Mouse (Mus musculus): ENCODE results near the gene Klhl5. TPM values are rescaled to one million over a fixed set of nuclear protein-coding genes. Genes with fewer than 3 reads are reported as not detected.

Gene Klhl5
- total RNA-seq, 2 experiments from 2014 or later = 13.9 to 14.3 TPM

GRCm38 (mm10) chr5:65136159-65136558, 28.8 kb downstream of the Klhl5 start:
- no peak for DNase-seq (ENCODE audit: low spot score)
- intact Hi-C loops (cut with DNase I) = no loop called here

- intact Hi-C loops (cut with DNase I) = no loop called here
- no peak for DNase-seq (ENCODE audit: low spot score)
Measured at GRCm38 (mm10) chr5:65137073-65137472, 29.7 kb downstream of the Klhl5 start.

GRCm38 (mm10) chr5:65141242-65141641, 33.9 kb downstream of the Klhl5 start:
- intact Hi-C loops (cut with DNase I) = loop anchor here (5.0 kb wide), 1 partner anchor 64 kb away; no protein-coding TSS in a partner anchor
- DNase-seq (ENCODE audit: low spot score) = no peak

GRCm38 (mm10) chr5:65142247-65142646, 34.9 kb downstream of the Klhl5 start:
- intact Hi-C loops (cut with DNase I) = loop anchor here (5.0 kb wide), 1 partner anchor 65 kb away; no protein-coding TSS in a partner anchor
- DNase-seq (ENCODE audit: low spot score) = no peak

- DNase-seq (ENCODE audit: low spot score) = no peak
- intact Hi-C loops (cut with DNase I) = no loop called here
Measured at GRCm38 (mm10) chr5:65145499-65146101, 38.3 kb downstream of the Klhl5 start.

- intact Hi-C loops (cut with DNase I) = no loop called here
- DNase-seq (ENCODE audit: low spot score) = no peak
Measured at GRCm38 (mm10) chr5:65146749-65147148, 39.4 kb downstream of the Klhl5 start.

- intact Hi-C loops (cut with DNase I) = no loop called here
- DNase-seq (ENCODE audit: low spot score) = no peak
Measured at GRCm38 (mm10) chr5:65149706-65150105, 42.4 kb downstream of the Klhl5 start.

- no peak for DNase-seq (ENCODE audit: low spot score)
Measured at GRCm38 (mm10) chr5:65150376-65150955, 43.1 kb downstream of the Klhl5 start.

GRCm38 (mm10) chr5:65151276-65151675, 43.9 kb downstream of the Klhl5 start:
- DNase-seq (ENCODE audit: low spot score) = no peak
- intact Hi-C loops (cut with DNase I) = no loop called here

More at GRCm38 (mm10) chr5:65150376-65150955, 43.1 kb downstream of the Klhl5 start:
- intact Hi-C loops (cut with DNase I) = no loop called here

- intact Hi-C loops (cut with DNase I) = no loop called here
- no peak for DNase-seq (ENCODE audit: low spot score)
Measured at GRCm38 (mm10) chr5:65151767-65152166, 44.4 kb downstream of the Klhl5 start.

GRCm38 (mm10) chr5:65154287-65154686, 46.9 kb downstream of the Klhl5 start:
- DNase-seq (ENCODE audit: low spot score) = no peak
- intact Hi-C loops (cut with DNase I) = no loop called here

- no peak for DNase-seq (ENCODE audit: low spot score)
- intact Hi-C loops (cut with DNase I) = loop anchor here (5.0 kb wide), 3 partner anchors 50 to 155 kb away; partner anchors contain the start of gene Klhl5
Measured at GRCm38 (mm10) chr5:65156853-65157252, 49.5 kb downstream of the Klhl5 start.

- DNase-seq (ENCODE audit: low spot score) = peak; percentile 74
- intact Hi-C loops (cut with DNase I) = loop anchor here (5.0 kb wide), 3 partner anchors 50 to 155 kb away; partner anchors contain the start of gene Klhl5
Measured at GRCm38 (mm10) chr5:65157412-65158381, 50.4 kb downstream of the Klhl5 start.

GRCm38 (mm10) chr5:65158696-65159305, 51.5 kb downstream of the Klhl5 start:
- no peak for DNase-seq (ENCODE audit: low spot score)
- intact Hi-C loops (cut with DNase I) = loop anchor here (5.0 kb wide), 3 partner anchors 52 to 156 kb away; partner anchors contain the start of gene Klhl5

- intact Hi-C loops (cut with DNase I) = no loop called here
- DNase-seq (ENCODE audit: low spot score) = no peak
Measured at GRCm38 (mm10) chr5:65163001-65163400, 55.7 kb downstream of the Klhl5 start.

- intact Hi-C loops (cut with DNase I) = no loop called here
- no peak for DNase-seq (ENCODE audit: low spot score)
Measured at GRCm38 (mm10) chr5:65163489-65164092, 56.3 kb downstream of the Klhl5 start.

- intact Hi-C loops (cut with DNase I) = no loop called here
- no peak for DNase-seq (ENCODE audit: low spot score)
Measured at GRCm38 (mm10) chr5:65170206-65170605, 62.9 kb downstream of the Klhl5 start.

GRCm38 (mm10) chr5:65175035-65175917, 67.9 kb downstream of the Klhl5 start:
- no peak for DNase-seq (ENCODE audit: low spot score)
- intact Hi-C loops (cut with DNase I) = no loop called here
